Mouse (Mus musculus) liver, adult 10 weeks (tissue): ENCODE measurements around the gene Egln1. TPM values are rescaled to one million over a fixed set of nuclear protein-coding genes. Genes with fewer than 3 reads are reported as not detected.

Experiments
- polyA plus RNA-seq: library from polyadenylated mRNA; stranded (reverse); fragments of 350-450 nt; fragmentation: Illumina TruSeq; extraction: RNeasy Lipid Tissue Mini Kit (QIAGEN cat#74804); gene quantifications from one replicate; pipeline ENCODE4 v1.2.3, GENCODE M21; 2014; ENCODE audit warnings: low read depth, low replicate concordance

The Egln1 gene
- polyA plus RNA-seq, result 14.8 TPM

GRCm38 (mm10) chr8:124949209-124950068 is at the start of gene Egln1:
Egln1 (minus strand) TSS chr8:124949324.

GRCm38 (mm10) chr8:124897386-124898250 is 51.5 kb downstream of the Egln1 start, which contains the start of the genes Exoc8 and Sprtn:
Exoc8 (minus strand) TSS chr8:124897705.
Sprtn (plus strand) TSS chr8:124897886.

GRCm38 (mm10) chr8:124862321-124863162 is 86.6 kb downstream of the Egln1 start, which contains the start of the genes Gnpat and 2810004N23Rik:
Gnpat (plus strand) TSS chr8:124863033.
2810004N23Rik (minus strand) TSS chr8:124863120.

Other genes starting within 250 kb of the Egln1 start
- 20.0 TPM for gene Ttc13, start 227.3 kb downstream of the Egln1 start, polyA plus RNA-seq
- gene Arv1, start 227.2 kb downstream of the Egln1 start, polyA plus RNA-seq, result 1.4 TPM
- gene Fam89a, start 197.5 kb downstream of the Egln1 start, polyA plus RNA-seq, result 9.7 TPM
- gene Trim67, start 156.2 kb downstream of the Egln1 start, polyA plus RNA-seq, result not detected
- 38.5 TPM for gene Gnpat, start 86.3 kb downstream of the Egln1 start, polyA plus RNA-seq
- gene 2810004N23Rik, start 86.2 kb downstream of the Egln1 start, polyA plus RNA-seq, result 27.9 TPM
- gene Exoc8, start 51.6 kb downstream of the Egln1 start, polyA plus RNA-seq, result 5.0 TPM
- 5.5 TPM for gene Sprtn, start 51.4 kb downstream of the Egln1 start, polyA plus RNA-seq
- gene Tsnax, start 63.7 kb upstream of the Egln1 start, polyA plus RNA-seq, result 25.2 TPM
- not detected for gene Disc1, start 104.9 kb upstream of the Egln1 start, polyA plus RNA-seq